Mouse (Mus musculus): ENCODE results near the gene Gm28038. TPM values are rescaled to one million over a fixed set of nuclear protein-coding genes. Genes with fewer than 3 reads are reported as not detected.

The Gm28038 gene
- polyA plus RNA-seq, 1 experiment from 2014 or later = not detected

DNA sequence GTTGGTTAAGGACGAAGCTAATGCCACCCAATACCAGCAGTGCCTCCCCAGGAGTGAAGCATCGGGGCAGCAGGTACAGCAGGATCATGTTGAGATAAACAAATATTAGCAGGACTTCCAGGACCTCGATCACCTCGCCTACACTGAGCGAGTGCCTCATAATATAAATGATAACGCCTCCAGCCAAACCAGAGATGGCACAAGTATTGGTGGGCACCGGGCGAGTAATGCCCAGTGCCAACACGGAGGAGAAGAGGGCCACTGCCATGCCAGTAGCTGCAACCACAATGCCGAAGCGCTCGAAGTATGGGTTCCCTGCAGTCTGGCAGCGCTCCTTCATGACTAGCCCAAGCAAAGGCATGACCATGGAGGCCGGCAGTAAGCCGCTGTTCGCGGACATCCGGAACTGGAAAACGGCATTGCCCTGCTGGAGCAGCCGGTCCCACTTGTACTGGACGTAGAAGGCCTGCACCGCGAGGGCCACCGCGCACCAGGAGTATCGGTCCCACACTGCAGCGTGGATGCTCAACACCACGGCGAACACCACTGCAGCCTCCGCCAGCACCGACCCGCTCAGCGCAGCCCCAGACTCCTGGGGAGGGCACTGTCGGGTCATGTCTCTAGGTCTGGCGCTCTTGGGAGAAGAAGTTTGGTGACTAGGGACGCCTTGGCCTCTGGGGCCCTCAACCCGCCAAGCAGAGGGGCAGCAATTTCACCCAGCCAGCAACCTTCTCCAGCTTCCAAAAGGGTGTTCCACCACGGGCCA is 4.8 kb downstream of the Gm28038 start:
- Histone ChIP-seq H3K27ac (replicated peaks) (peak overlapping the region; percentile 70), H3K9me3 (ENCODE audit: control insufficient read depth, low read length) (no peaks in the 10 kb centered on the region)
- no peak for DNase-seq (ENCODE audit: low spot score)

GRCm38 (mm10) chr2:30286192-30287026 is 5.6 kb downstream of the Gm28038 start, which contains the start of the genes Dolk and Nup188:
Dolk (minus strand) TSS chr2:30286334.
Nup188 (plus strand) TSS chr2:30286397.
- TF ChIP-seq EP300 (optimal IDR thresholded peaks at IDR 0.05) = no peak
- Histone ChIP-seq H3K27me3 (ENCODE audit: control insufficient read depth, insufficient read depth, low read length) (no peaks in the 10 kb centered on the region), H3K4me3 (ENCODE audit: low read depth, low read length) (peak within 1 kb of the TSS; percentile 85), H3K27ac (replicated peaks) (peak within 1 kb of the TSS; percentile 83), H3K4me1 (replicated peaks; ENCODE audit: control insufficient read depth, insufficient read depth) (peaks cover 5% of the 10 kb centered on the region; the same call in 1 of the 2 replicates), H3K9me3 (ENCODE audit: control insufficient read depth, low read length) (no peaks in the 10 kb centered on the region), H3K36me3 (ENCODE audit: control insufficient read depth, insufficient read depth, low read length) (no peaks in the 10 kb centered on the region), H3K9ac (ENCODE audit: low read length) (peak within 1 kb of the TSS; percentile 87), H3K4me2 (replicated peaks; ENCODE audit: low read depth) (peak within 1 kb of the TSS; percentile 89)
- WGBS = under 1% methylated on average over 66 of the region's 68 CpGs
- ATAC-seq (ENCODE audit: low FRiP score, low TSS enrichment) (peak; percentile 93), DNase-seq (ENCODE audit: low spot score) (peak; percentile 97)

More for the DNA sequence above, 4.8 kb downstream of the Gm28038 start:
- Histone ChIP-seq H3K4me3 (ENCODE audit: low read depth, low read length) (peak overlapping the region; percentile 85), H3K4me2 (replicated peaks; ENCODE audit: low read depth) (peak overlapping the region; percentile 89), H3K36me3 (ENCODE audit: control insufficient read depth, insufficient read depth, low read length) (no peaks in the 10 kb centered on the region), H3K9ac (ENCODE audit: low read length) (peak overlapping the region; percentile 77), H3K4me1 (replicated peaks; ENCODE audit: control insufficient read depth, insufficient read depth) (peaks cover 5% of the 10 kb centered on the region; the same call in 1 of the 2 replicates), H3K27me3 (ENCODE audit: control insufficient read depth, insufficient read depth, low read length) (no peaks in the 10 kb centered on the region)
- peak; percentile 65 for ATAC-seq (ENCODE audit: low FRiP score, low TSS enrichment)
- TF ChIP-seq EP300 (optimal IDR thresholded peaks at IDR 0.05) = no peak
- TF ChIP-seq CTCF (IDR thresholded peaks at IDR 0.05; ENCODE audit: low read depth) = no peak
- 9% methylated on average over 37 of the region's 38 CpGs for WGBS

DNA sequence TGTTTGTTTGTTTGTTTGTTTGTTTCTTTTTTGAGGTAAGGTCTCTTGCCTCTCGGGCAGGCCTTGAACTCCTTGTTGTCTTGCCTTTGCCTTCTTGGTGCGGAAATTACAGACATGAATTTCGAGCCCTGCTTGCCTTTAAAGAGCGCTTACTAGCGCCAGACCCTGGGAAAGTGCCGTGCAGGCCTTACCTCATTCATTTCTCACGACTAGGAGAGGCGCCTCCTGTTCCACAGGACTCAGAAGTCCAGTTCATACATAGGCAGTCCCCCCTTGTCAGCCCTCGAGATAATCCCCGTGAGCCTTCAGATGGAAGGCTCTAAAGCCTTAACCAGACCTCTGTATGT is 6.2 kb downstream of the Gm28038 start:
- no peaks in the 10 kb centered on the region for H3K36me3 ChIP-seq (ENCODE audit: control insufficient read depth, insufficient read depth, low read length)
- TF ChIP-seq CTCF (IDR thresholded peaks at IDR 0.05; ENCODE audit: low read depth) (peak; percentile 30; the same call in 1 of the 2 replicates), EP300 (optimal IDR thresholded peaks at IDR 0.05) (no peak)
- DNase-seq (ENCODE audit: low spot score) (peak; percentile 45), ATAC-seq (ENCODE audit: low FRiP score, low TSS enrichment) (no peak)
- no peaks in the 10 kb centered on the region for H3K9me3 ChIP-seq (ENCODE audit: control insufficient read depth, low read length)
- peak overlapping the region; percentile 87 for H3K9ac ChIP-seq (ENCODE audit: low read length)
- WGBS = under 1% methylated on average over 10 of the region's 10 CpGs
- peak overlapping the region; percentile 89 for H3K4me2 ChIP-seq (replicated peaks; ENCODE audit: low read depth)
- peak overlapping the region; percentile 85 for H3K4me3 ChIP-seq (ENCODE audit: low read depth, low read length)
- no peaks in the 10 kb centered on the region for H3K27me3 ChIP-seq (ENCODE audit: control insufficient read depth, insufficient read depth, low read length)
- H3K27ac ChIP-seq (replicated peaks) = no peak overlapping the region
- peaks cover 5% of the 10 kb centered on the region; the same call in 1 of the 2 replicates for H3K4me1 ChIP-seq (replicated peaks; ENCODE audit: control insufficient read depth, insufficient read depth)

- Histone ChIP-seq H3K9ac (ENCODE audit: low read length) (no peak overlapping the region), H3K4me3 (ENCODE audit: low read depth, low read length) (no peak overlapping the region), H3K9me3 (ENCODE audit: control insufficient read depth, low read length) (no peaks in the 10 kb centered on the region), H3K36me3 (ENCODE audit: control insufficient read depth, insufficient read depth, low read length) (peaks cover 5% of the 10 kb centered on the region; the same call in 1 of the 2 replicates), H3K27ac (replicated peaks) (no peak overlapping the region), H3K4me1 (replicated peaks; ENCODE audit: control insufficient read depth, insufficient read depth) (no peaks in the 10 kb centered on the region), H3K4me2 (replicated peaks; ENCODE audit: low read depth) (no peak overlapping the region), H3K27me3 (ENCODE audit: control insufficient read depth, insufficient read depth, low read length) (no peaks in the 10 kb centered on the region)
- WGBS = 78% methylated on average over 3 of the region's 3 CpGs
- ATAC-seq (ENCODE audit: low FRiP score, low TSS enrichment) (no peak), DNase-seq (ENCODE audit: low spot score) (no peak)
- TF ChIP-seq CTCF (IDR thresholded peaks at IDR 0.05; ENCODE audit: low read depth) (peak; percentile 59), EP300 (optimal IDR thresholded peaks at IDR 0.05) (no peak)
Measured at GRCm38 (mm10) chr2:30299525-30299924, 18.7 kb downstream of the Gm28038 start.

GRCm38 (mm10) chr2:30299966-30300365 is 19.1 kb downstream of the Gm28038 start:
- TF ChIP-seq EP300 (optimal IDR thresholded peaks at IDR 0.05) (no peak), CTCF (IDR thresholded peaks at IDR 0.05; ENCODE audit: low read depth) (no peak)
- ATAC-seq (ENCODE audit: low FRiP score, low TSS enrichment) = no peak
- H3K36me3 ChIP-seq (ENCODE audit: control insufficient read depth, insufficient read depth, low read length) = peaks cover 6% of the 10 kb centered on the region; the same call in 1 of the 2 replicates
- WGBS = 82% methylated on average over 5 of the region's 5 CpGs
- DNase-seq (ENCODE audit: low spot score) = no peak
- no peaks in the 10 kb centered on the region for H3K27me3 ChIP-seq (ENCODE audit: control insufficient read depth, insufficient read depth, low read length)
- no peak overlapping the region for H3K4me2 ChIP-seq (replicated peaks; ENCODE audit: low read depth)
- H3K4me1 ChIP-seq (replicated peaks; ENCODE audit: control insufficient read depth, insufficient read depth) = no peaks in the 10 kb centered on the region
- no peak overlapping the region for H3K27ac ChIP-seq (replicated peaks)
- no peak overlapping the region for H3K9ac ChIP-seq (ENCODE audit: low read length)
- no peak overlapping the region for H3K4me3 ChIP-seq (ENCODE audit: low read depth, low read length)
- H3K9me3 ChIP-seq (ENCODE audit: control insufficient read depth, low read length) = no peaks in the 10 kb centered on the region
